Comparison of ENCODE assay signal across 9 mouse cellular contexts in genomic region chr12:111671431-111671902, GRCm38 (mm10). TPM values are rescaled to one million over a fixed set of nuclear protein-coding genes. Genes with fewer than 3 reads are reported as not detected.
DNase-seq lines count a peak whose midpoint lies in the region; ATAC-seq and TF ChIP-seq lines count a peak whose summit lies in the region.
"Had no signal": no experiment of that assay in that cellular context is flagged by ENCODE, and none has a peak within 500 bp of the region (broad histone marks: within the 10 kb centered on the region; RNA-seq: fewer than 3 reads in every experiment).

No protein-coding gene starts in this region.

- H3K27me3 ChIP-seq in intestine, embryonic 15.5 days (replicated peaks) = 0 out of 2 replicates have a peak, but pooled peaks cover 12% of the 10 kb centered on the region
- peaks cover 43% of the 10 kb centered on the region for H3K27me3 ChIP-seq in limb, embryonic 14.5 days (ENCODE audit: control insufficient read depth, insufficient read depth, low read length)
- no peaks in the 10 kb centered on the region for H3K27me3 ChIP-seq in midbrain, embryonic 16.5 days (ENCODE audit: control insufficient read depth, insufficient read depth, low read depth, low read length)
- H3K27me3 ChIP-seq in thymus, adult 2 months (ENCODE audit: control insufficient read depth, insufficient read depth, low read length) = peaks cover 20% of the 10 kb centered on the region; the same call in 1 of the 2 replicates

- under 1% methylated on average over 34 of the region's 34 CpGs for WGBS in intestine, embryonic 15.5 days
- under 1% methylated on average over 32 of the region's 34 CpGs for WGBS in limb, embryonic 14.5 days
- WGBS in midbrain, embryonic 16.5 days = 0% methylated on average over 34 of the region's 34 CpGs
- WGBS in thymus, adult 2 months = 2% methylated on average over 34 of the region's 34 CpGs

- ATAC-seq in intestine, embryonic 15.5 days = peak; percentile 3; the same call in 1 of the 2 replicates
- ATAC-seq in limb, embryonic 14.5 days (ENCODE audit: low FRiP score, low read depth) = no peak
- peak; percentile 71 for ATAC-seq in midbrain, embryonic 16.5 days

- peak; percentile 75 to 79 for DNase-seq in heart, adult 18-20 months
- no peak for DNase-seq in heart, adult 9 months (ENCODE audit: low spot score in 2 of 2)
- peak; percentile 81 for DNase-seq in cerebellum, adult 8-10 months
- peak; percentile 64 to 65 for DNase-seq in frontal cortex, postnatal 25 days (ENCODE audit: low spot score in 2 of 2)
- no peak for DNase-seq in limb, embryonic 14.5 days (ENCODE audit: low spot score)
- peak; percentile 63 for DNase-seq in thymus, adult 2 months

- peaks cover 53% of the 10 kb centered on the region for H3K4me1 ChIP-seq in intestine, embryonic 15.5 days (replicated peaks)
- H3K4me1 ChIP-seq in limb, embryonic 14.5 days (ENCODE audit: control insufficient read depth, insufficient read depth, low read length) = peaks cover 24% of the 10 kb centered on the region
- peaks cover 29% of the 10 kb centered on the region for H3K4me1 ChIP-seq in midbrain, embryonic 16.5 days (ENCODE audit: control insufficient read depth, insufficient read depth, low read length)
- H3K4me1 ChIP-seq in thymus, adult 2 months (replicated peaks; ENCODE audit: control insufficient read depth, insufficient read depth, low read length) = peaks cover 27% of the 10 kb centered on the region

- H3K36me3 ChIP-seq in intestine, embryonic 15.5 days = no peaks in the 10 kb centered on the region
- no peaks in the 10 kb centered on the region for H3K36me3 ChIP-seq in limb, embryonic 14.5 days (ENCODE audit: control insufficient read depth, insufficient read depth, low read length)
- no peaks in the 10 kb centered on the region for H3K36me3 ChIP-seq in midbrain, embryonic 16.5 days (ENCODE audit: control insufficient read depth, insufficient read depth, low read length)
- no peaks in the 10 kb centered on the region for H3K36me3 ChIP-seq in thymus, adult 2 months (ENCODE audit: control insufficient read depth, insufficient read depth, low read length)

- no peaks in the 10 kb centered on the region for H3K9me3 ChIP-seq in intestine, embryonic 15.5 days
- no peaks in the 10 kb centered on the region for H3K9me3 ChIP-seq in limb, embryonic 14.5 days (ENCODE audit: control insufficient read depth, low read length)
- no peaks in the 10 kb centered on the region for H3K9me3 ChIP-seq in midbrain, embryonic 16.5 days (replicated peaks; ENCODE audit: control insufficient read depth, low read length, poor library complexity, severe bottlenecking)

- peak overlapping the region; percentile 70 for H3K4me3 ChIP-seq in intestine, embryonic 15.5 days (replicated peaks)
- peak overlapping the region; percentile 56 for H3K4me3 ChIP-seq in limb, embryonic 14.5 days (replicated peaks; ENCODE audit: low read length)
- peak overlapping the region; percentile 95 for H3K4me3 ChIP-seq in midbrain, embryonic 16.5 days (ENCODE audit: low read depth, low read length)
- H3K4me3 ChIP-seq in thymus, adult 2 months (ENCODE audit: control insufficient read depth, insufficient read depth, low read length) = peak overlapping the region; percentile 51

- no peak for TF ChIP-seq POLR2A in limb, embryonic 14.5 days (IDR thresholded peaks at IDR 0.05; ENCODE audit: borderline replicate concordance, extremely low read depth, insufficient read depth, insufficient read length)
- no peak for TF ChIP-seq POLR2A in thymus, adult 2 months (IDR thresholded peaks at IDR 0.05; ENCODE audit: control insufficient read depth, extremely low read depth, insufficient read depth, low read length, poor library complexity)

- TF ChIP-seq CTCF in thymus, adult 2 months (IDR thresholded peaks at IDR 0.05; ENCODE audit: borderline replicate concordance, control insufficient read depth, extremely low read depth, insufficient read depth, low read length, poor library complexity) = no peak

- H3K4me2 ChIP-seq in intestine, embryonic 15.5 days (replicated peaks) = peak overlapping the region; percentile 98
- peak overlapping the region; percentile 98 for H3K4me2 ChIP-seq in limb, embryonic 14.5 days (replicated peaks; ENCODE audit: low read depth, low read length, severe bottlenecking)
- H3K4me2 ChIP-seq in midbrain, embryonic 16.5 days (ENCODE audit: low read length) = peak overlapping the region; percentile 83

- H3K27ac ChIP-seq in intestine, embryonic 15.5 days = peak overlapping the region; percentile 67
- H3K27ac ChIP-seq in limb, embryonic 14.5 days (replicated peaks; ENCODE audit: low read depth, low read length) = no peak overlapping the region
- peak overlapping the region; percentile 95 for H3K27ac ChIP-seq in midbrain, embryonic 16.5 days (ENCODE audit: low read length)
- no peak overlapping the region for H3K27ac ChIP-seq in thymus, adult 2 months (ENCODE audit: control insufficient read depth, insufficient read depth, low read length)

- peak overlapping the region; percentile 73 for H3K9ac ChIP-seq in intestine, embryonic 15.5 days
- H3K9ac ChIP-seq in limb, embryonic 14.5 days (ENCODE audit: low read depth, low read length, severe bottlenecking) = peak overlapping the region; percentile 56; the same call in 1 of the 2 replicates
- peak overlapping the region; percentile 99 for H3K9ac ChIP-seq in midbrain, embryonic 16.5 days (ENCODE audit: low read depth, low read length)

RNA-seq across cellular contexts. Expression of gene Ckb, which starts 0.7 kb away (rescaled TPM):
- 10 to 100 TPM; 67.8 to 74.5 TPM for total RNA-seq in heart, adult 18-20 months (2021)
- polyA plus RNA-seq in intestine, embryonic 15.5 days (2015; fragmentation: Nextera tagmentation; extraction: Ambion mirVana) = 765 and 774 TPM in 2 replicates
- 133 and 168 TPM in 2 replicates for polyA plus RNA-seq in limb, embryonic 14.5 days (2012; rRNA removed)
- polyA plus RNA-seq in limb, embryonic 14.5 days (2014; fragmentation: Nextera tagmentation; extraction: Ambion mirVana) = 94.7 and 106 TPM in 2 replicates
- polyA plus RNA-seq in midbrain, embryonic 16.5 days (2015; fragmentation: Nextera tagmentation; extraction: Ambion mirVana) = 1,397 and 1,482 TPM in 2 replicates
- polyA plus RNA-seq in thymus, adult 2 months (2012; rRNA removed) = 107 and 119 TPM in 2 replicates
- total RNA-seq: MEL had no signal

RNA-seq across cellular contexts. Expression of gene Trmt61a, which starts 6.4 kb away (rescaled TPM):
- 1 to 10 TPM; 5.8 to 6.5 TPM for total RNA-seq in heart, adult 18-20 months (2021)
- polyA plus RNA-seq in intestine, embryonic 15.5 days (2015; fragmentation: Nextera tagmentation; extraction: Ambion mirVana) = 12.6 and 16.4 TPM in 2 replicates
- 30.8 and 47.4 TPM in 2 replicates for polyA plus RNA-seq in limb, embryonic 14.5 days (2012; rRNA removed)
- polyA plus RNA-seq in limb, embryonic 14.5 days (2014; fragmentation: Nextera tagmentation; extraction: Ambion mirVana) = 7.2 and 7.3 TPM in 2 replicates
- polyA plus RNA-seq in midbrain, embryonic 16.5 days (2015; fragmentation: Nextera tagmentation; extraction: Ambion mirVana) = 9.8 and 10.4 TPM in 2 replicates
- 40.4 and 47.2 TPM in 2 replicates for polyA plus RNA-seq in thymus, adult 2 months (2012; rRNA removed)

RNA-seq across cellular contexts. Expression of gene Bag5, which starts 41.6 kb away (rescaled TPM):
- 10 to 100 TPM; 19.7 to 26.3 TPM for total RNA-seq in heart, adult 18-20 months (2021)
- 46.7 and 48.7 TPM in 2 replicates for polyA plus RNA-seq in intestine, embryonic 15.5 days (2015; fragmentation: Nextera tagmentation; extraction: Ambion mirVana)
- polyA plus RNA-seq in limb, embryonic 14.5 days (2012; rRNA removed) = 26.5 and 37.2 TPM in 2 replicates
- polyA plus RNA-seq in limb, embryonic 14.5 days (2014; fragmentation: Nextera tagmentation; extraction: Ambion mirVana) = 61.2 and 63.7 TPM in 2 replicates
- polyA plus RNA-seq in midbrain, embryonic 16.5 days (2015; fragmentation: Nextera tagmentation; extraction: Ambion mirVana) = 70.4 and 71.8 TPM in 2 replicates
- 12.8 and 16.6 TPM in 2 replicates for polyA plus RNA-seq in thymus, adult 2 months (2012; rRNA removed)

RNA-seq across cellular contexts. Expression of gene Apopt1, which starts 41.6 kb away (rescaled TPM):
- 10 to 100 TPM; 33.9 to 36.8 TPM for total RNA-seq in heart, adult 18-20 months (2021)
- polyA plus RNA-seq in intestine, embryonic 15.5 days (2015; fragmentation: Nextera tagmentation; extraction: Ambion mirVana) = 50.1 and 51.8 TPM in 2 replicates
- 32.7 and 39.7 TPM in 2 replicates for polyA plus RNA-seq in limb, embryonic 14.5 days (2012; rRNA removed)
- 50.7 and 52.3 TPM in 2 replicates for polyA plus RNA-seq in limb, embryonic 14.5 days (2014; fragmentation: Nextera tagmentation; extraction: Ambion mirVana)
- 52.3 and 56.8 TPM in 2 replicates for polyA plus RNA-seq in midbrain, embryonic 16.5 days (2015; fragmentation: Nextera tagmentation; extraction: Ambion mirVana)
- polyA plus RNA-seq in thymus, adult 2 months (2012; rRNA removed) = 32.3 and 38.8 TPM in 2 replicates

Comparison
In these comparisons a context has a peak if more than half of its experiments do, and no peak if none do; other contexts are left out.
1. DNase-seq: peak in heart, adult 18-20 months (2 of 2), cerebellum, adult 8-10 months (single experiment), frontal cortex, postnatal 25 days (2 of 2) and thymus, adult 2 months (single experiment); none in heart, adult 9 months (0 of 2) and limb, embryonic 14.5 days (single experiment).
2. H3K27ac ChIP-seq: peak in intestine, embryonic 15.5 days (single experiment) and midbrain, embryonic 16.5 days (single experiment); none in limb, embryonic 14.5 days (single experiment) and thymus, adult 2 months (single experiment).
3. Peak in every context shown above with its lines, with median percentiles within 50 percentile points of each other: H3K4me2 ChIP-seq, H3K4me3 ChIP-seq and H3K9ac ChIP-seq.